Mouse (Mus musculus) gastrocnemius, postnatal 14 days (tissue): ENCODE data around the gene BC004004. TPM values are rescaled to one million over a fixed set of nuclear protein-coding genes. Genes with fewer than 3 reads are reported as not detected.
A peak's percentile ranks its signal among the peaks of the same experiment; 100 is the strongest.

Experiments
- DNase-seq: peaks from one replicate; pipeline ENCODE4 v3.0.0; 2021; ENCODE audit warnings: mixed read lengths
- intact Hi-C: fragments of 180-260 bp; cut with DNase I; formaldehyde crosslinking; loops from one replicate; pipeline ENCODE4 v1.15.1; 2025; ENCODE audit warnings: low total_unique reads
- total RNA-seq, 2 experiments: library from RNA; stranded (reverse); gene quantifications; 2 replicates each; pipeline ENCODE4 v1.2.3; 2021

The BC004004 gene
- total RNA-seq, 2 experiments from 2014 or later, result 115 TPM

- no peak for DNase-seq
- intact Hi-C loops, result no loop called here
Measured at GRCm38 (mm10) chr17:29292996-29293395, 24.4 kb downstream of the BC004004 start.

- peak; percentile 53 for DNase-seq
Measured at GRCm38 (mm10) chr17:29293807-29294605, 25.4 kb downstream of the BC004004 start.

GRCm38 (mm10) chr17:29295835-29296234 is 27.2 kb downstream of the BC004004 start:
- DNase-seq, result no peak

More at GRCm38 (mm10) chr17:29293807-29294605, 25.4 kb downstream of the BC004004 start:
- intact Hi-C loops, result no loop called here

GRCm38 (mm10) chr17:29297321-29297720 is 28.7 kb downstream of the BC004004 start:
- intact Hi-C loops, result no loop called here
- no peak for DNase-seq

More at GRCm38 (mm10) chr17:29295835-29296234, 27.2 kb downstream of the BC004004 start:
- intact Hi-C loops, result no loop called here

GRCm38 (mm10) chr17:29297813-29298212 is 29.2 kb downstream of the BC004004 start:
- intact Hi-C loops, result no loop called here

GRCm38 (mm10) chr17:29299282-29299681 is 30.7 kb downstream of the BC004004 start:
- intact Hi-C loops, result no loop called here

More at GRCm38 (mm10) chr17:29297813-29298212, 29.2 kb downstream of the BC004004 start:
- DNase-seq, result no peak

GRCm38 (mm10) chr17:29300926-29301325 is 32.3 kb downstream of the BC004004 start:
- intact Hi-C loops, result no loop called here
- DNase-seq, result no peak

More at GRCm38 (mm10) chr17:29299282-29299681, 30.7 kb downstream of the BC004004 start:
- no peak for DNase-seq

GRCm38 (mm10) chr17:29301421-29301820 is 32.8 kb downstream of the BC004004 start:
- DNase-seq, result no peak
- intact Hi-C loops, result no loop called here

- intact Hi-C loops, result no loop called here
- no peak for DNase-seq
Measured at GRCm38 (mm10) chr17:29302149-29302548, 33.6 kb downstream of the BC004004 start.

GRCm38 (mm10) chr17:29303087-29303486 is 34.5 kb downstream of the BC004004 start:
- no peak for DNase-seq
- intact Hi-C loops, result no loop called here

GRCm38 (mm10) chr17:29303856-29304255 is 35.3 kb downstream of the BC004004 start:
- DNase-seq, result no peak
- intact Hi-C loops, result no loop called here

GRCm38 (mm10) chr17:29304376-29305057 is 35.9 kb downstream of the BC004004 start:
- intact Hi-C loops, result no loop called here

GRCm38 (mm10) chr17:29305058-29305806 is 36.6 kb downstream of the BC004004 start:
- intact Hi-C loops, result no loop called here

More at GRCm38 (mm10) chr17:29304376-29305057, 35.9 kb downstream of the BC004004 start:
- DNase-seq, result peak; percentile 45

GRCm38 (mm10) chr17:29305871-29306270 is 37.3 kb downstream of the BC004004 start:
- no peak for DNase-seq
- intact Hi-C loops, result no loop called here

More at GRCm38 (mm10) chr17:29305058-29305806, 36.6 kb downstream of the BC004004 start:
- peak; percentile 56 for DNase-seq

GRCm38 (mm10) chr17:29310056-29310623 is 41.6 kb downstream of the BC004004 start:
- no peak for DNase-seq
- intact Hi-C loops, result no loop called here

GRCm38 (mm10) chr17:29311602-29312001 is 43.0 kb downstream of the BC004004 start:
- intact Hi-C loops, result no loop called here
- no peak for DNase-seq

GRCm38 (mm10) chr17:29312082-29312481 is 43.5 kb downstream of the BC004004 start:
- no peak for DNase-seq
- intact Hi-C loops, result no loop called here

- no peak for DNase-seq
- intact Hi-C loops, result no loop called here
Measured at GRCm38 (mm10) chr17:29313300-29313699, 44.7 kb downstream of the BC004004 start.

- DNase-seq, result no peak
- intact Hi-C loops, result no loop called here
Measured at GRCm38 (mm10) chr17:29315672-29316465, 47.3 kb downstream of the BC004004 start.
